29 mouse cellular contexts compared by ENCODE assay signal in the genomic region with DNA sequence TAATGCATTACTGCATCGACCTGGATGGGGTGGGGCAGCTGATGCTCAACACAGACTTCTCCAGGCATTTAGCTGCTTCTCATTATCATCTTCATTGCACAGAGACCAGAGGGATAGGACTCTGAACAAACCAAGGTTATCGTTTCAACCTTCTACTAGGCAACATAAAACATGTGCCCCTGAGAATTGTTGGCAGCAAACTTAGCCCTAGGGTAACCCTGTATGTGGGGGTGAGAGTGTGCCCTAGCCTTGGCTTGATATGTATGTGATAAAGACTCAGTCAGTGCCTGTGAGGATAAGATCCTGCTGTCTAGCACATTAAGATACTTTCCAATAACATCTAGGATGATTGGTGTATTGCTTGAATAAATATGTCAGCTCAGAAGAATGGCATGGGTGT. TPM values are rescaled to one million over a fixed set of nuclear protein-coding genes. Genes with fewer than 3 reads are reported as not detected.
DNase-seq lines count a peak whose midpoint lies in the region.
"Had no signal": no experiment of that assay in that cellular context is flagged by ENCODE, and none has a peak within 500 bp of the region (broad histone marks: within the 10 kb centered on the region; RNA-seq: fewer than 3 reads in every experiment).

No protein-coding gene starts in this region.

- intact Hi-C loops in heart, postnatal 14 days (cut with DNase I), result no loop called here

- DNase-seq in adrenal gland, adult 2 months, result peak; percentile 43
- DNase-seq in adrenal gland, postnatal 4 days (ENCODE audit: low spot score in 2 of 2), result no peak
- DNase-seq in heart, adult 11 months, result peak; percentile 52
- DNase-seq in heart, postnatal 14 days, result no peak
- DNase-seq in testis, postnatal 10 days (ENCODE audit: low spot score), result peak; percentile 25
- DNase-seq in testis, postnatal 14 days (ENCODE audit: low spot score), result no peak
- DNase-seq: cerebellum, adult 18-20 months; cerebellum, adult 9-10 months; cerebellum, postnatal 14 days; gastrocnemius, adult 2 months; gastrocnemius, postnatal 14 days; heart, postnatal 36 days; kidney, adult 11 months had no signal

RNA-seq across cellular contexts. Expression of a gene that starts 19.9 kb away (rescaled TPM):
- total RNA-seq in adrenal gland, adult 2 months (2021), result not detected
- not detected in 2 replicates for polyA plus RNA-seq in adrenal gland, adult 2 months (2012; rRNA removed)
- not detected for total RNA-seq in adrenal gland, postnatal 4 days (2021)
- total RNA-seq in heart, postnatal 14 days (2021), result not detected
- total RNA-seq: ES-E14; gastrocnemius, adult 2 months; gastrocnemius, postnatal 14 days; gastrocnemius, postnatal 4 days; heart, adult 18-20 months; heart, postnatal 36 days had no signal
- polyA plus RNA-seq: activated CD4-positive, CD25-positive, alpha-beta regulatory T cell, adult 4 months; embryonic facial prominence, embryonic 11.5 days; embryonic facial prominence, embryonic 14.5 days; forebrain, embryonic 10.5 days; forebrain, embryonic 13.5 days; forebrain, embryonic 16.5 days; hindbrain, embryonic 10.5 days; hindbrain, embryonic 13.5 days; hindbrain, embryonic 16.5 days; intestine, embryonic 15.5 days had no signal

RNA-seq across cellular contexts. Expression of a gene that starts 25.2 kb away (rescaled TPM):
- not detected for total RNA-seq in adrenal gland, adult 2 months (2021)
- not detected in 2 replicates for polyA plus RNA-seq in adrenal gland, adult 2 months (2012; rRNA removed)
- not detected for total RNA-seq in adrenal gland, postnatal 4 days (2021)
- total RNA-seq in heart, postnatal 14 days (2021), result not detected
- total RNA-seq: gastrocnemius, adult 2 months; gastrocnemius, postnatal 14 days; gastrocnemius, postnatal 4 days; heart, adult 18-20 months; heart, postnatal 36 days had no signal
- polyA plus RNA-seq: embryonic facial prominence, embryonic 11.5 days; embryonic facial prominence, embryonic 14.5 days; forebrain, embryonic 10.5 days; forebrain, embryonic 13.5 days; forebrain, embryonic 16.5 days; heart, embryonic 11.5 days; heart, embryonic 14.5 days; heart, postnatal 0 days; hindbrain, embryonic 10.5 days; hindbrain, embryonic 13.5 days; hindbrain, embryonic 16.5 days; intestine, embryonic 15.5 days had no signal

RNA-seq across cellular contexts. Expression of a gene that starts 37.1 kb away (rescaled TPM):
- total RNA-seq in adrenal gland, adult 2 months (2021), result not detected
- not detected in 2 replicates for polyA plus RNA-seq in adrenal gland, adult 2 months (2012; rRNA removed)
- total RNA-seq in adrenal gland, postnatal 4 days (2021), result under 1 TPM in 1 of 2 experiments, not detected in 1; 0.11 TPM
- not detected for total RNA-seq in heart, postnatal 14 days (2021)
- total RNA-seq: ES-E14; gastrocnemius, adult 2 months; gastrocnemius, postnatal 14 days; gastrocnemius, postnatal 4 days; heart, adult 18-20 months; heart, postnatal 36 days had no signal
- polyA plus RNA-seq: activated CD4-positive, CD25-positive, alpha-beta regulatory T cell, adult 4 months; embryonic facial prominence, embryonic 11.5 days; embryonic facial prominence, embryonic 14.5 days; forebrain, embryonic 10.5 days; forebrain, embryonic 13.5 days; forebrain, embryonic 16.5 days; heart, embryonic 11.5 days; heart, embryonic 14.5 days; heart, postnatal 0 days; hindbrain, embryonic 10.5 days; hindbrain, embryonic 13.5 days; hindbrain, embryonic 16.5 days; intestine, embryonic 15.5 days had no signal

Comparison
In these comparisons a context has a peak if more than half of its experiments do, and no peak if none do; other contexts are left out.
1. DNase-seq: peak in adrenal gland, adult 2 months (single experiment), heart, adult 11 months (single experiment) and testis, postnatal 10 days (single experiment); none in adrenal gland, postnatal 4 days (0 of 2), heart, postnatal 14 days (0 of 2) and testis, postnatal 14 days (single experiment).